Mouse (Mus musculus) ES-E14 (cell line): Measurements from ENCODE around the gene Itgb4. TPM values are rescaled to one million over a fixed set of nuclear protein-coding genes. Genes with fewer than 3 reads are reported as not detected.

Source experiments
- DNase-seq: peaks from one replicate; pipeline ENCODE4 v3.0.0-alpha.2; 2013; ENCODE audit warnings: low read depth, low spot score
- H3K27ac ChIP-seq: 2 replicates; pipeline ENCODE4 v1.5.1; 2012; ENCODE audit warnings: low read depth, mild to moderate bottlenecking, low read length, moderate library complexity, mixed read lengths; ENCODE audit not compliant: poor library complexity, insufficient read depth, severe bottlenecking
- H3K36me3 ChIP-seq: 2 replicates; pipeline ENCODE4 v1.6.1; 2012; ENCODE audit warnings: mild to moderate bottlenecking, low read length, moderate library complexity, mixed read lengths; ENCODE audit not compliant: control insufficient read depth, poor library complexity, insufficient read depth, severe bottlenecking
- H3K4me1 ChIP-seq, 2 experiments: fragments of 150-350 bp in 1 of 2; sonication (generic) in 1 of 2; 2 replicates each; pipeline ENCODE4 v1.6.1; 2012; ENCODE audit warnings: low read length in 2 of 2, mild to moderate bottlenecking in 1 of 2, mixed read lengths in 1 of 2; ENCODE audit not compliant: control insufficient read depth in 2 of 2, insufficient read depth in 2 of 2, poor library complexity in 1 of 2
- H3K4me3 ChIP-seq, 2 experiments: fragments of 150-350 bp in 1 of 2; sonication (generic) in 1 of 2; 2 replicates each; pipeline ENCODE4 v1.5.1; 2012; ENCODE audit warnings: low read length in 2 of 2, low read depth in 1 of 2, mild to moderate bottlenecking in 1 of 2, mixed read lengths in 1 of 2; ENCODE audit not compliant: insufficient read depth in 1 of 2, poor library complexity in 1 of 2, severe bottlenecking in 1 of 2
- H3K9ac ChIP-seq: 2 replicates; pipeline ENCODE4 v1.6.1; 2012; ENCODE audit warnings: low read depth, mild to moderate bottlenecking, low read length, mixed read lengths; ENCODE audit not compliant: poor library complexity, insufficient read depth, severe bottlenecking
- H3K9me3 ChIP-seq: fragments of 150-350 bp; sonication (generic); 2 replicates; pipeline ENCODE4 v1.6.1; 2012; ENCODE audit warnings: low read depth, mild to moderate bottlenecking, low read length; ENCODE audit not compliant: control insufficient read depth, insufficient read depth
- CHD2 ChIP-seq: IDR thresholded peaks from 2 replicates; pipeline ENCODE4 v1.6.1; 2014; ENCODE audit warnings: mild to moderate bottlenecking, low read depth, low read length, inconsistent platforms
- HCFC1 ChIP-seq: IDR thresholded peaks from 2 replicates; pipeline ENCODE4 v1.6.1; 2012; ENCODE audit warnings: low read length, inconsistent platforms, borderline replicate concordance; ENCODE audit not compliant: insufficient read depth
- MAFK ChIP-seq: IDR thresholded peaks from 2 replicates; pipeline ENCODE4 v1.6.1; 2014; ENCODE audit warnings: mild to moderate bottlenecking, low read depth, low read length, inconsistent platforms; ENCODE audit not compliant: insufficient read depth
- ZC3H11A ChIP-seq: IDR thresholded peaks from 2 replicates; pipeline ENCODE4 v1.6.1; 2012; ENCODE audit warnings: low read depth, mild to moderate bottlenecking, inconsistent platforms, low read length, borderline replicate concordance
- ZNF384 ChIP-seq: IDR thresholded peaks from 2 replicates; pipeline ENCODE4 v1.6.1; 2012; ENCODE audit warnings: low read depth, low read length, inconsistent platforms
- in situ Hi-C, 2 experiments: fragments of 600-800 bp; cut with MboI; formaldehyde crosslinking; loops; one replicate each; pipeline ENCODE4 v1.15.1; 2025; ENCODE audit warnings: low sequenced_read_pairs in 2 of 2, inconsistent platforms in 1 of 2; ENCODE audit not compliant: unreplicated experiment in 2 of 2
- total RNA-seq: library from RNA; depleted of rRNA; stranded (reverse); fragments of 300-350 nt; gene quantifications from 2 replicates; pipeline ENCODE4 v1.2.3, GENCODE M21; 2012

Itgb4 gene
- total RNA-seq, 1 experiment, result 9.6 TPM

DNA sequence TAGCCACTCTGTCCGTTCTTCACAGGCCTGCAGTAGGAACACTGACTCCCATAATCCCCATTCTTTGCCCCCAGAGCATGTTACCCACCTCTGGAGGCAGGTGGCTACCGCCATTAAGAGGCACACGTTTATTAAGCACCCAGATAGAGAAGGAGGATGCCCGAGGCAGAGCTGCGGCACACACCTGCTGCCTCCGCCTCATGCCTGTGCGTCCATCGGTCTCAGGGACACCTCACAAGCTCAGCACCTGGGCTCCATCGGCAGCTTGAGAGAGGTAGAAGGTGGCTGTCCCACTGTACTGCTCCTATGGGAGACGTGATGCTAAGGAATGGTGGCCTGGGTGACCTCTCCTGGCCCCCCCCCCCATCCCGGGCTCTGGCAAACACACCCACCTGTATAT is 33.9 kb downstream of the Itgb4 start:
- Histone ChIP-seq H3K9ac (no peak overlapping the region), H3K27ac (no peak overlapping the region), H3K4me1 (peaks cover 5 to 32% of the 10 kb centered on the region in 2 experiments; a peak in 3 of 4 replicates), H3K36me3 (peaks cover 35% of the 10 kb centered on the region), H3K9me3 (no peaks in the 10 kb centered on the region), H3K4me3 (no peak overlapping the region)
- in situ Hi-C loops, result no loop called here
- DNase-seq, result no peak
- TF ChIP-seq HCFC1 (no peak), MAFK (no peak), ZNF384 (no peak), ZC3H11A (no peak)

- Histone ChIP-seq H3K9ac (no peak overlapping the region), H3K27ac (no peak overlapping the region), H3K4me1 (peaks cover 5 to 32% of the 10 kb centered on the region in 2 experiments; a peak in 3 of 4 replicates), H3K4me3 (no peak overlapping the region), H3K36me3 (peaks cover 35% of the 10 kb centered on the region), H3K9me3 (no peaks in the 10 kb centered on the region)
- in situ Hi-C loops, result no loop called here
- TF ChIP-seq CHD2, result no peak
- TF ChIP-seq ZNF384, result no peak
- TF ChIP-seq HCFC1, result no peak
- no peak for TF ChIP-seq ZC3H11A
- TF ChIP-seq MAFK, result no peak
- no peak for DNase-seq
These were observed 34.4 kb downstream of the Itgb4 start for GRCm38 (mm10) chr11:116008832-116009375.

- H3K9me3 ChIP-seq, result no peaks in the 10 kb centered on the region
- TF ChIP-seq CHD2 (no peak), HCFC1 (no peak), MAFK (no peak), ZNF384 (no peak), ZC3H11A (no peak)
- no peak for DNase-seq
- H3K27ac ChIP-seq, result no peak overlapping the region
- in situ Hi-C loops, result no loop called here
- peaks cover 35% of the 10 kb centered on the region for H3K36me3 ChIP-seq
- no peak overlapping the region for H3K9ac ChIP-seq
- peaks cover 5 to 30% of the 10 kb centered on the region in 2 experiments; a peak in 3 of 4 replicates for H3K4me1 ChIP-seq
- H3K4me3 ChIP-seq, result no peak overlapping the region
These were observed 35.2 kb downstream of the Itgb4 start for GRCm38 (mm10) chr11:116009661-116010060.

DNA sequence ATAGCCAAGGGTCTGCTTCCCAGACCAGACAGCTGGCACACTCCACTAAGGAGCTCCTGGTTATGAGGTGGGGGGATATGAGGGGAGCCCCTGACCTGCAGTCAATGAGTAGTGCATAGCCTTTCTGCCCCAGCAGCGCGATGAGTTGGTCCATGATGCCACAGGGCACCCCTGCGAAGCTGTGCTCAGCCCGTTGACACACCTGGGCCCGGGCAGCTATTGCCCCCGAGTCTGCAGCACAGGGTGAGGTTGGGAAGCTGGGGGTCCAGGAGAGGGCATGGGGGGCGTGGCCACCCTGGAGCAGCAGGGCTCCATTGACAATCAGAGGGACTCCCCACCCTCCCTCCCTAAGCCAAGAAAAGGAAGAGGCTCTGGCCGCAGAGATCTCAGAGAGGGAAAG is 35.6 kb downstream of the Itgb4 start:
- peaks cover 35% of the 10 kb centered on the region for H3K36me3 ChIP-seq
- H3K4me1 ChIP-seq, result peaks cover 5 to 30% of the 10 kb centered on the region in 2 experiments; a peak in 3 of 4 replicates
- in situ Hi-C loops, result no loop called here
- H3K9ac ChIP-seq, result no peak overlapping the region
- H3K4me3 ChIP-seq, result no peak overlapping the region
- no peaks in the 10 kb centered on the region for H3K9me3 ChIP-seq
- TF ChIP-seq MAFK (no peak), ZNF384 (no peak), HCFC1 (no peak)
- DNase-seq, result no peak
- no peak overlapping the region for H3K27ac ChIP-seq

GRCm38 (mm10) chr11:116010948-116011347 is 36.4 kb downstream of the Itgb4 start:
- TF ChIP-seq MAFK, result no peak
- no peak for TF ChIP-seq CHD2
- no peak for TF ChIP-seq HCFC1
- TF ChIP-seq ZC3H11A, result no peak
- no peak for TF ChIP-seq ZNF384
- Histone ChIP-seq H3K36me3 (peaks cover 35% of the 10 kb centered on the region), H3K27ac (no peak overlapping the region), H3K9me3 (no peaks in the 10 kb centered on the region), H3K4me1 (peaks cover 2 to 22% of the 10 kb centered on the region in 2 experiments; a peak in 2 of 4 replicates), H3K4me3 (no peak overlapping the region), H3K9ac (no peak overlapping the region; the same call in 1 of the 2 replicates)
- no peak for DNase-seq
- in situ Hi-C loops, result no loop called here
